Comparison of ENCODE assay signal across 24 mouse cellular contexts in the genomic region with DNA sequence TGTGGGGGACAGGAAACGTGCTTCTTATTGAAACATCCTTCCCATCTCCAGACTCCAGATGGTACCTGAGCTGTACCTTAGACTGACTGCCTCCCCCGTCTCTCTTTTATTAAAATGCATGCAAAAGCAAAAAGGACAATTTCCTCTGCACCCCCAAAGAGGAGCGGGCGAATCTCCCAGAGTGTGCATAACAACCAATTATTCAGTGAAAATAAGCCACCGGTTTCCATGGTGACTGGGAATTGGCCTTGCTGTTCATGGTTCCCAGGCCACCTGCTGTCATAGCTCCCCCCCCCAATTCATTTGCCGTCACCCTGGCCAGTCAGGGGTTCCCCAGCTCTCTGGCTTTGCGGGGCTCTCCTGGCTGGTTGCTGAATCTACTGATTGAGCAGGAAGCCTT. TPM values are rescaled to one million over a fixed set of nuclear protein-coding genes. Genes with fewer than 3 reads are reported as not detected.
DNase-seq lines count a peak whose midpoint lies in the region; ATAC-seq lines count a peak whose summit lies in the region.
"Had no signal": no experiment of that assay in that cellular context is flagged by ENCODE, and none has a peak within 500 bp of the region (broad histone marks: within the 10 kb centered on the region; RNA-seq: fewer than 3 reads in every experiment).

No protein-coding gene starts in this region.

- no peak for DNase-seq in forebrain, embryonic 10.5 days (ENCODE audit: extremely low spot score, low spot score)
- no peak for DNase-seq in neural tube, embryonic 10.5 days (ENCODE audit: extremely low spot score, low spot score)
- peak; percentile 75 for DNase-seq in midbrain, embryonic 14.5 days
- DNase-seq in urinary bladder, adult 18-20 months (ENCODE audit: low spot score in 2 of 2): no peak
- DNase-seq: adrenal gland, adult 8-10 months; cerebellum, adult 18-20 months; cerebellum, postnatal 36 days; heart, postnatal 14 days; kidney, adult 9 months; kidney, postnatal 36 days; lung, adult 2 months; retina, postnatal 1 day had no signal

- H3K27ac ChIP-seq in forebrain, embryonic 12.5 days: peak overlapping the region; percentile 69; the same call in 1 of the 2 replicates
- no peak overlapping the region for H3K27ac ChIP-seq in forebrain, embryonic 10.5 days
- peak overlapping the region; percentile 28; the same call in 1 of the 2 replicates for H3K27ac ChIP-seq in neural tube, embryonic 15.5 days (replicated peaks)
- H3K27ac ChIP-seq in midbrain, embryonic 14.5 days (replicated peaks; ENCODE audit: low read depth, low read length): peak overlapping the region; percentile 52
- H3K27ac ChIP-seq: embryonic facial prominence, embryonic 15.5 days; limb, embryonic 12.5 days; liver, embryonic 12.5 days had no signal

- H3K4me2 ChIP-seq in forebrain, embryonic 12.5 days: peak overlapping the region; percentile 15; the same call in 1 of the 2 replicates
- H3K4me2 ChIP-seq in neural tube, embryonic 15.5 days: no peak overlapping the region
- H3K4me2 ChIP-seq in midbrain, embryonic 14.5 days (ENCODE audit: low read length): 0 out of 2 replicates have a peak overlapping the region, but pooled peaks have one; percentile 21
- H3K4me2 ChIP-seq: embryonic facial prominence, embryonic 15.5 days; heart, embryonic 12.5 days; limb, embryonic 12.5 days; liver, embryonic 12.5 days had no signal

- no peaks in the 10 kb centered on the region for H3K36me3 ChIP-seq in forebrain, embryonic 12.5 days (replicated peaks)
- no peaks in the 10 kb centered on the region for H3K36me3 ChIP-seq in forebrain, embryonic 10.5 days (replicated peaks)
- H3K36me3 ChIP-seq in neural tube, embryonic 15.5 days: peaks cover 42% of the 10 kb centered on the region
- peaks cover 49% of the 10 kb centered on the region for H3K36me3 ChIP-seq in midbrain, embryonic 14.5 days (ENCODE audit: control insufficient read depth, insufficient read depth, low read length)
- H3K36me3 ChIP-seq: embryonic facial prominence, embryonic 15.5 days; heart, embryonic 12.5 days; limb, embryonic 12.5 days; liver, embryonic 12.5 days had no signal

- H3K9ac ChIP-seq in forebrain, embryonic 12.5 days: peak overlapping the region; percentile 33; the same call in 1 of the 2 replicates
- H3K9ac ChIP-seq in neural tube, embryonic 15.5 days (replicated peaks): no peak overlapping the region
- H3K9ac ChIP-seq in midbrain, embryonic 14.5 days (replicated peaks; ENCODE audit: low read length): peak overlapping the region; percentile 20; the same call in 1 of the 2 replicates
- H3K9ac ChIP-seq: embryonic facial prominence, embryonic 15.5 days; heart, embryonic 12.5 days; limb, embryonic 12.5 days; liver, embryonic 12.5 days had no signal

- H3K4me1 ChIP-seq in forebrain, embryonic 12.5 days: peaks cover 30% of the 10 kb centered on the region
- peaks cover 40% of the 10 kb centered on the region for H3K4me1 ChIP-seq in forebrain, embryonic 10.5 days
- H3K4me1 ChIP-seq in neural tube, embryonic 15.5 days: peaks cover 14% of the 10 kb centered on the region
- H3K4me1 ChIP-seq in midbrain, embryonic 14.5 days (ENCODE audit: control insufficient read depth, insufficient read depth, low read length): peaks cover 13% of the 10 kb centered on the region
- H3K4me1 ChIP-seq: limb, embryonic 12.5 days had no signal

- 0 out of 2 replicates have a peak, but pooled peaks have one; percentile 10 for ATAC-seq in forebrain, embryonic 12.5 days (ENCODE audit: low FRiP score)
- ATAC-seq in neural tube, embryonic 15.5 days (ENCODE audit: low FRiP score): no peak
- no peak for ATAC-seq in midbrain, embryonic 14.5 days (ENCODE audit: low FRiP score, low TSS enrichment)
- ATAC-seq in megakaryocyte, adult 5-6 weeks (ENCODE audit: poor library complexity, severe bottlenecking): no peak
- no peak for ATAC-seq in erythroid progenitor cell, adult 5-6 weeks (replicated peaks; ENCODE audit: low FRiP score, poor library complexity, severe bottlenecking)
- ATAC-seq: liver, embryonic 12.5 days had no signal

- peaks cover 34% of the 10 kb centered on the region for H3K27me3 ChIP-seq in forebrain, embryonic 12.5 days
- peaks cover 24% of the 10 kb centered on the region for H3K27me3 ChIP-seq in forebrain, embryonic 10.5 days (ENCODE audit: poor library complexity, severe bottlenecking)
- peaks cover 4% of the 10 kb centered on the region; the same call in 1 of the 2 replicates for H3K27me3 ChIP-seq in neural tube, embryonic 15.5 days (replicated peaks)
- H3K27me3 ChIP-seq in midbrain, embryonic 14.5 days (ENCODE audit: control insufficient read depth, insufficient read depth, low read length): 0 out of 2 replicates have a peak, but pooled peaks cover 8% of the 10 kb centered on the region

- 35% methylated on average over 7 of the region's 7 CpGs for WGBS in forebrain, embryonic 12.5 days
- WGBS in forebrain, embryonic 10.5 days: 71% methylated on average over 7 of the region's 7 CpGs
- 28% methylated on average over 7 of the region's 7 CpGs for WGBS in neural tube, embryonic 15.5 days
- 22% methylated on average over 7 of the region's 7 CpGs for WGBS in midbrain, embryonic 14.5 days

- H3K9me3 ChIP-seq in forebrain, embryonic 12.5 days: no peaks in the 10 kb centered on the region
- no peaks in the 10 kb centered on the region for H3K9me3 ChIP-seq in forebrain, embryonic 10.5 days
- H3K9me3 ChIP-seq in neural tube, embryonic 15.5 days (replicated peaks): no peaks in the 10 kb centered on the region
- H3K9me3 ChIP-seq in midbrain, embryonic 14.5 days (ENCODE audit: control insufficient read depth, low read length): no peaks in the 10 kb centered on the region
- H3K9me3 ChIP-seq: embryonic facial prominence, embryonic 15.5 days; heart, embryonic 12.5 days; limb, embryonic 12.5 days; liver, embryonic 12.5 days had no signal

- H3K4me3 ChIP-seq in forebrain, embryonic 12.5 days (replicated peaks): no peak overlapping the region
- H3K4me3 ChIP-seq in forebrain, embryonic 10.5 days: no peak overlapping the region
- no peak overlapping the region for H3K4me3 ChIP-seq in neural tube, embryonic 15.5 days (replicated peaks)
- no peak overlapping the region for H3K4me3 ChIP-seq in midbrain, embryonic 14.5 days (replicated peaks; ENCODE audit: low read depth, low read length)
- H3K4me3 ChIP-seq: embryonic facial prominence, embryonic 15.5 days; heart, embryonic 12.5 days; limb, embryonic 12.5 days; liver, embryonic 12.5 days had no signal

RNA-seq across cellular contexts. Expression of a gene that starts 26.8 kb away (rescaled TPM):
- polyA plus RNA-seq in forebrain, embryonic 12.5 days (2016; fragmentation: Nextera tagmentation; extraction: Ambion mirVana): 6.8 and 7.4 TPM in 2 replicates
- 0.09 and 0.31 TPM in 2 replicates for polyA plus RNA-seq in forebrain, embryonic 10.5 days (2016; fragmentation: Nextera tagmentation; extraction: Ambion mirVana)
- 46.3 and 53.7 TPM in 2 replicates for polyA plus RNA-seq in neural tube, embryonic 15.5 days (2015; fragmentation: Nextera tagmentation; extraction: Ambion mirVana)
- 38.4 and 53.5 TPM in 2 replicates for polyA plus RNA-seq in midbrain, embryonic 14.5 days (2014; fragmentation: Nextera tagmentation; extraction: Ambion mirVana)
- total RNA-seq in megakaryocyte, adult 5-6 weeks (2015): not detected in 2 replicates
- 0.07 and 0.16 TPM in 2 replicates for total RNA-seq in megakaryocyte, adult 5-6 weeks (2017)
- total RNA-seq in erythroid progenitor cell, adult 5-6 weeks (2015; ENCODE audit: low replicate concordance): not detected in 2 replicates
- total RNA-seq in erythroid progenitor cell, adult 5-6 weeks (2017; ENCODE audit: low replicate concordance): not detected in 2 replicates
- total RNA-seq: granulocyte monocyte progenitor cell, adult 5-6 weeks; megakaryocyte-erythroid progenitor cell, adult 5-6 weeks had no signal

RNA-seq across cellular contexts. Expression of a gene that starts 39.7 kb away (rescaled TPM):
- 319 and 331 TPM in 2 replicates for polyA plus RNA-seq in forebrain, embryonic 12.5 days (2016; fragmentation: Nextera tagmentation; extraction: Ambion mirVana)
- 363 and 368 TPM in 2 replicates for polyA plus RNA-seq in forebrain, embryonic 10.5 days (2016; fragmentation: Nextera tagmentation; extraction: Ambion mirVana)
- 148 and 190 TPM in 2 replicates for polyA plus RNA-seq in neural tube, embryonic 15.5 days (2015; fragmentation: Nextera tagmentation; extraction: Ambion mirVana)
- polyA plus RNA-seq in midbrain, embryonic 14.5 days (2014; fragmentation: Nextera tagmentation; extraction: Ambion mirVana): 165 and 174 TPM in 2 replicates
- 968 and 1,019 TPM in 2 replicates for total RNA-seq in megakaryocyte, adult 5-6 weeks (2015)
- total RNA-seq in megakaryocyte, adult 5-6 weeks (2017): 2,015 and 2,172 TPM in 2 replicates
- 429 and 481 TPM in 2 replicates for total RNA-seq in erythroid progenitor cell, adult 5-6 weeks (2015; ENCODE audit: low replicate concordance)
- 506 and 514 TPM in 2 replicates for total RNA-seq in erythroid progenitor cell, adult 5-6 weeks (2017; ENCODE audit: low replicate concordance)

RNA-seq across cellular contexts. Expression of a gene that starts 46.4 kb away (rescaled TPM):
- polyA plus RNA-seq in forebrain, embryonic 12.5 days (2016; fragmentation: Nextera tagmentation; extraction: Ambion mirVana): 1.5 and 2.7 TPM in 2 replicates
- 0.92 and 1.3 TPM in 2 replicates for polyA plus RNA-seq in forebrain, embryonic 10.5 days (2016; fragmentation: Nextera tagmentation; extraction: Ambion mirVana)
- polyA plus RNA-seq in neural tube, embryonic 15.5 days (2015; fragmentation: Nextera tagmentation; extraction: Ambion mirVana): 7.8 and 12.4 TPM in 2 replicates
- polyA plus RNA-seq in midbrain, embryonic 14.5 days (2014; fragmentation: Nextera tagmentation; extraction: Ambion mirVana): 4.2 and 6.9 TPM in 2 replicates
- not detected in 2 replicates for total RNA-seq in megakaryocyte, adult 5-6 weeks (2015)
- not detected in 2 replicates for total RNA-seq in megakaryocyte, adult 5-6 weeks (2017)
- not detected in 2 replicates for total RNA-seq in erythroid progenitor cell, adult 5-6 weeks (2015; ENCODE audit: low replicate concordance)
- not detected in 2 replicates for total RNA-seq in erythroid progenitor cell, adult 5-6 weeks (2017; ENCODE audit: low replicate concordance)
- total RNA-seq: gastrocnemius, adult 8-10 months; granulocyte monocyte progenitor cell, adult 5-6 weeks; megakaryocyte-erythroid progenitor cell, adult 5-6 weeks had no signal
- polyA plus RNA-seq: thymus, postnatal 0 days had no signal
